Mouse (Mus musculus): Measurements from ENCODE around the gene Gpc6.

Gene Gpc6

GRCm38 (mm10) chr14:117992600-117993256 lies 1067.6 kb downstream of the Gpc6 start:
- ChIA-PET POLR2A (interaction anchor here in 2 of 4 experiments (0.6 to 0.7 kb wide), 2 partner anchors 49 to 1273 kb away, joined by 6 to 8 read pairs; no protein-coding TSS in a partner anchor), CTCF (no interaction called here)

GRCm38 (mm10) chr14:117993845-117994244 lies 1068.7 kb downstream of the Gpc6 start:
- ChIA-PET CTCF (no interaction called here), POLR2A (no interaction called here)

GRCm38 (mm10) chr14:118004434-118004833 lies 1079.3 kb downstream of the Gpc6 start:
- ChIA-PET CTCF (no interaction called here), POLR2A (no interaction called here)

- CTCF ChIA-PET = interaction anchor here in 2 of 4 experiments (1.0 to 1.8 kb wide), 2 partner anchors 22 to 146 kb away, joined by 3 to 5 read pairs; no protein-coding TSS in a partner anchor
- POLR2A ChIA-PET = no interaction called here
These were observed 1080.6 kb downstream of the Gpc6 start for GRCm38 (mm10) chr14:118005697-118006096.

GRCm38 (mm10) chr14:118009541-118009940 lies 1084.4 kb downstream of the Gpc6 start:
- CTCF ChIA-PET = no interaction called here

GRCm38 (mm10) chr14:118013237-118013636 lies 1088.1 kb downstream of the Gpc6 start:
- ChIA-PET POLR2A (no interaction called here), CTCF (no interaction called here)

More at GRCm38 (mm10) chr14:118009541-118009940, 1084.4 kb downstream of the Gpc6 start:
- POLR2A ChIA-PET = no interaction called here

- ChIA-PET CTCF (interaction anchor here in 1 of 4 experiments (1.2 kb wide), 1 partner anchor 8 kb away, joined by 5 read pairs; no protein-coding TSS in a partner anchor), POLR2A (no interaction called here)
These were observed 1094.2 kb downstream of the Gpc6 start for GRCm38 (mm10) chr14:118019314-118019713.

- POLR2A ChIA-PET = interaction anchor here in 1 of 4 experiments (1.3 kb wide), 1 partner anchor 10 kb away, joined by 4 read pairs; no protein-coding TSS in a partner anchor
- CTCF ChIA-PET = no interaction called here
These were observed 1096.9 kb downstream of the Gpc6 start for GRCm38 (mm10) chr14:118021867-118022543.

Measured in embryonic stem cell, embryonic (primary cell).